Mouse (Mus musculus) CD4-positive, CD25-positive, alpha-beta regulatory T cell (primary cell): ENCODE measurements around the gene Mocs3. TPM values are rescaled to one million over a fixed set of nuclear protein-coding genes. Genes with fewer than 3 reads are reported as not detected.

Source experiments
- polyA plus RNA-seq: library from polyadenylated mRNA; unstranded; fragments of 100-300 nt; shearing (Covaris generic); gene quantifications from one replicate; pipeline ENCODE4 v1.2.1, GENCODE M21; 2017

Gene Mocs3
- polyA plus RNA-seq, result 14.3 TPM

DNA sequence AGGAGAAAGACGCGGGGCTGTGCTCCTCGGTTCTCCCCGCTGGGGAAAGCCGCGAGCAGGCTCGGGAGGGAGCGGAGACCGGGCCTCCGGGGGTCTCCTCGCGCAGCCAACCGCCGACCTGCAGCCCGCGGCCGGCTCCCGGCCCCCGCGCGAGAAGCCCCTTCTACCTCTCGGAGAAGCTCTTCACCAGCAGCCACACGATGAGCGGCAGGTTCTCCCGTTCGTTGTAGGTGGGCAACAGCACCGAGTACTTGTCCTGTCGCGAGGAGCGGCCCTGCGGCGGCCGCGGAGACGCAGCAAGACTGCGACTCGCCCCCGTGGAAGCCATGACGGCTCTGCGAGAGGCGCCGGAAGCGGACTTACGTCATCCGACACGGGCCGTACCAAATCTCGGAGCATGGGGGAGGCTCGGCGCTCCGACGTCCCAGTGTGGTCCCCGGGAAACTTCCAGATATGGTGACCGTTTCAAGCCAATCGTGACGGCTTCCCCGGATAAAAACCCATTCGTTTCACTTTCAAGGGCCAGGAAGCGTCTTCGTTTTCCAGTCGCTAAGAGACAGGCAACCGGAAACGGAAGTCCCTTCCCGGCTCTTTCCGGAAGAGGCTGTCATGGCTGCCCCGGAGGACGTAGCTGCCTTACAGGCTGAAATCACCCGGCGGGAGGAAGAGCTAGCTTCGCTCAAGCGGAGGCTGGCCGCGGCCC, at the start of gene Mocs3, which contains the start of the genes Gm20716 and Dpm1:
Gene Mocs3, plus strand, starts transcription at position 597 of the 703 bp plus-strand sequence.
Gene Gm20716, minus strand, starts transcription at position 339 of the 703 bp plus-strand sequence.
Gene Dpm1, minus strand, starts transcription at position 566 of the 703 bp plus-strand sequence.

DNA sequence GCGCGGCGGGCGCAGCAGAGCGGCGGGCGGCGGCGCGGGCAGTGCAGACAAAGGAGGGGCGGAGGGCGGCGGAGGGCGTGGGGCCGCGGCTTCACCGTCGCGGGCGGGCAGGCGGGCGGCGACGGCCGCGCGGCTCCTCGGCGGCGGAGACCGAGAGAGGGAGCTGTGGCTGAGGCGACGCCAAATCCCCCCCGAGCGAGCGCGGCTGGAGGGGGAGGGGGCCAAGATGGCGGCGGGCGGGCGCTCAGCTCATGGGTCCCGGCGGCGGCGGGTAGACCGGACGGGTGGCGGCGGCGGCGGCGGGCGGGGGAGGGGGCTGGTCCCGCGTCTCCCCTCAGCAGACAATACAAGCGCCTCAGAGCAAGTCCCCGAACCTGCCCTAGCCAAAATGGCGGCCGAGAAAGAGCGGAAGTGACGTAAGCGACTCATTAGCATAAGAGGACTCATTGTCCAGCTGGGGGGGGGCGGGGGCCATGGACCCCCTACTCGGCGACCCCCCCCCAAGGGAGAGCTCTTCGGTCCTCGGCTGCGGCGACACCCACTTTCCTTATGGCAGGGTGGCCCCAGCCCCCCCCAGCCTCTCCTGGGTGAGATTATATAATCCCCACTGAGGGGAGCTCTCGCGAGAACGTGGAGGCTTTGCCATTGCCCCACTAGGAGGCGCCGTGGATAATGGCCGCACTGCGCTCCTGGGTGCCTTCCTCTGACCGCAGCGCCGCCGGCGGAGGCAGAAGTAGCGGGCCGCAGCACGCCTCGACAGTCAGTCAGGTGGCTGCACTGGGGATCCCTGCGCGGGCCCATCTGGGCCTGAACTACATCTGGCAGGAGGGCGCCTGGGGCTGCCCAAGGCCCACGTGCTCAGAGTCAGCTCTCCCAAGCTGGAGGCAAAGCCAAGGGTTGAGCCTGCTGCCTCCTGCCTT, 23.4 kb upstream of the Mocs3 start, which contains the start of gene Adnp:
Gene Adnp, minus strand, starts transcription at position 388 of the 920 bp plus-strand sequence.

DNA sequence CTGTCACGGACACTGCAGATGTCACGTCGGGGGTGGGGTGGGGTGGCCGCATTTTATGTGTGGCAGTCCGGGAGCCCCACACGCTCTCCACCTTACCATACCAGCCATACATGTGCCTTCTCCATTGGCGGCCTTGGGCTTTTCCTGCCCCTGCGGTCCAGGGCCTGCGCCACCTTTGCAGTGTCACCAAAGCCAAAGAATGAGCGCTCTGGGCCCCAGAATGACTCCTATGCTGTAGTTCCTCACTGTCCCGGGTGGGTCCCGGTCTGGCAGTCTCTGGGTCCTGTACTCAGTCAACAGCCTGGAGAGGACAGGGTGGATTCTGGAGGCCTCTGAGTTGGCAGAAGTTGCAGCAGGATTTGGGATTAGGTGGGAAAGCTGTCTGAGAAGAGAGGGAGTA, 51.2 kb downstream of the Mocs3 start, which contains the start of gene Kcng1:
Gene Kcng1, minus strand, starts transcription at position 155 of the 400 bp plus-strand sequence.

Other genes starting within 250 kb of the Mocs3 start
- gene Ripor3, start 220.0 kb upstream of the Mocs3 start, polyA plus RNA-seq, result 0.77 TPM
- 6.9 TPM for gene Pard6b, start 149.6 kb upstream of the Mocs3 start, polyA plus RNA-seq
- gene Adnp, start 23.5 kb upstream of the Mocs3 start, polyA plus RNA-seq, result 27.6 TPM
- 9.6 TPM for gene Gm20716, start 258 bp upstream of the Mocs3 start, polyA plus RNA-seq
- 115 TPM for gene Dpm1, start within 50 bp of the Mocs3 start, polyA plus RNA-seq
- gene Kcng1, start 51.1 kb downstream of the Mocs3 start, polyA plus RNA-seq, result not detected